Mouse (Mus musculus) C3H10T1/2 (cell line): ENCODE measurements around the gene Sike1. TPM values are rescaled to one million over a fixed set of nuclear protein-coding genes. Genes with fewer than 3 reads are reported as not detected.

Source experiments
- polyA plus RNA-seq, 2 experiments: library from polyadenylated mRNA; unstranded; fragments of >200 nt; fragmentation: generic; extraction: Trizol; gene quantifications; one replicate each; pipeline ENCODE4 v1.2.1; 2012; ENCODE audit warnings: missing spikeins in 2 of 2

Gene Sike1
- polyA plus RNA-seq = 10 to 100 TPM; 12.3 to 16.2 TPM

DNA sequence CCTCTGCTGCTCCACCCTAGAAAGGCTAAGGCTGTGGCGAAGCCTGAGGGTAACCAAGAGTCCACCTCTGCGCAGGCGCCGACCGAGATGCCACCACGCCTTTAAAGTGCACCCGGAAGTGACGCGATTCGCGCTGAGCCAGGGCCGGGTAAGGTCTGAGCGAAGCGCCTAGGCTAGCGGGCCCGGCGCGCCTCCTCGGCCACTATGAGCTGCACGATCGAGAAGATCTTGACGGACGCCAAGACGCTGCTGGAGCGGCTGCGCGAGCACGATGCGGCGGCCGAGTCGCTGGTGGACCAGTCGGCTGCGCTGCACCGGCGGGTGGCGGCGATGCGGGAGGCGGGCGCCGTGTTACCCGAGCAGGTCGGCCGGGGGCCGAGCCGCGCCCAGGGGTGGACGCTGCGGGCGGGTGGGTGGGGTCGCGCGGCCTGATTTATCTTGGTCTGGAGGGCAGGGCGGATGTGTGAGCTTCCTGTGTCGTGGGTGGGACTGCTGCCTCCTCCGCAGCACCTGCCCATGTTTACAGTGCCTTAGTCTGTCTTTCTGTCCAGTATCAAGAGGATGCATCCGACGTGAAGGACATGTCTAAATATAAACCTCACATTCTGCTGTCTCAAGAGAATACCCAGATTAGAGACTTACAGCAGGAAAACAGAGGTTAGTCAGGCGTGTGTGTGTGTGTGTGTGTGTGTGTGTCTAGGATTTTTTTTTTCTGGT lies at the start of gene Sike1:
Sike1 (plus strand) TSS at position 104 of the 717 bp plus-strand sequence.

DNA sequence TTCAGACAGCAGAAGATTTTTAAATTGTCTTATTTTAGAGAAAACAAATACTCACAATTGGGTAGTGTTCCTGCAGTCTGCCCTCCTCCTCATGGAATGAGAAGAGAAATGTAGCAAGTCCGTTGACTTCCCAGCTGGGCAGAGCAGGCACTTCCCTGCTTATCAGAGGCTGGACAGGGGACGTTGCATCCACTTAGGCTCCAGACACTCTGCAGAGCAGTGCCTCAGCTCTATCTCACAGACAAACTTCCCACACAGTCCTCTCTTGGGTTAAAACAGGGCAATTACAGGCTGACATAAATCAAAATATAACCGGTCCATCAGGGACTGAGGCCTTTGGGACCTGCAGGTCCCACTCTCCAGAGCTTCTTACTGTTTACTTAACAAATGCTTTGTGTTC lies 31.5 kb upstream of the Sike1 start, which contains the start of gene Nr1h5:
Nr1h5 (minus strand) TSS at position 101 of the 400 bp plus-strand sequence.

GRCm38 (mm10) chr3:103020249-103020942 lies 24.9 kb downstream of the Sike1 start, which contains the start of gene Csde1:
TSS of gene Csde1 (plus strand) at chr3:103020426.

Other genes starting within 250 kb of the Sike1 start
- under 1 TPM in 1 of 2 experiments, not detected in 1; 0.01 TPM for gene Tshb, start 213.0 kb upstream of the Sike1 start, polyA plus RNA-seq
- gene Sycp1, start 59.6 kb upstream of the Sike1 start, polyA plus RNA-seq = under 1 TPM in 1 of 2 experiments, not detected in 1; 0.07 TPM
- gene Nr1h5, start 31.6 kb upstream of the Sike1 start, polyA plus RNA-seq = not detected
- gene Csde1, start 24.7 kb downstream of the Sike1 start, polyA plus RNA-seq = 10 to 100 TPM in 1 of 2 experiments, 1 to 10 TPM in 1; 4.0 to 44.2 TPM
- gene Nras, start 62.6 kb downstream of the Sike1 start, polyA plus RNA-seq = 10 to 100 TPM; 23.0 to 30.4 TPM
- gene Ampd1, start 78.3 kb downstream of the Sike1 start, polyA plus RNA-seq = under 1 TPM in 1 of 2 experiments, not detected in 1; 0.11 TPM
- gene Dennd2c, start 106.9 kb downstream of the Sike1 start, polyA plus RNA-seq = 1 to 10 TPM in 1 of 2 experiments, under 1 TPM in 1; 0.12 to 1.5 TPM
- 10 to 100 TPM; 23.8 to 53.4 TPM for gene Bcas2, start 175.9 kb downstream of the Sike1 start, polyA plus RNA-seq